Mouse (Mus musculus): ENCODE data around the gene Rassf10. TPM values are rescaled to one million over a fixed set of nuclear protein-coding genes. Genes with fewer than 3 reads are reported as not detected.

Gene Rassf10
- polyA plus RNA-seq, 2 experiments, result 0.01 to 0.04 TPM

- Histone ChIP-seq H3K4me1 (replicated peaks; ENCODE audit: control insufficient read depth in 2 of 2, insufficient read depth in 2 of 2, low read length in 1 of 2) (no peaks in the 10 kb centered on the region), H3K27ac (no peak overlapping the region), H3K4me2 (ENCODE audit: low read depth) (no peak overlapping the region), H3K36me3 (replicated peaks; ENCODE audit: control insufficient read depth, insufficient read depth, low read depth) (no peaks in the 10 kb centered on the region), H3K27me3 (ENCODE audit: control insufficient read depth, insufficient read depth, low read length) (no peaks in the 10 kb centered on the region), H3K4me3 (ENCODE audit: insufficient read depth in 1 of 2, low read depth in 2 of 2, low read length in 2 of 2) (no peak overlapping the region), H3K9ac (replicated peaks) (no peak overlapping the region), H3K9me3 (ENCODE audit: control insufficient read depth, low read length) (no peaks in the 10 kb centered on the region)
- TF ChIP-seq EP300 (IDR thresholded peaks at IDR 0.05; ENCODE audit: low read depth) (no peak), CTCF (IDR thresholded peaks at IDR 0.05; ENCODE audit: low read depth) (no peak)
- DNase-seq (ENCODE audit: low read depth in 3 of 3, low spot score in 3 of 3) (no peak), ATAC-seq (ENCODE audit: insufficient read depth) (no peak)
- WGBS (ENCODE audit: insufficient replicate concordance), result 70% methylated on average over 6 of the region's 6 CpGs
Measured at GRCm38 (mm10) chr7:113005726-113006125, 52.0 kb downstream of the Rassf10 start.

All from liver, embryonic 14.5 days (tissue).